Mouse (Mus musculus): Measurements from ENCODE around the gene Sdhb. TPM values are rescaled to one million over a fixed set of nuclear protein-coding genes. Genes with fewer than 3 reads are reported as not detected.

Sdhb gene
- polyA plus RNA-seq, 1 experiment = 9.3 TPM

GRCm38 (mm10) chr4:141014114-141014513 is 53.1 kb downstream of the Sdhb start:
- H3K27me3 ChIP-seq (ENCODE audit: control insufficient read depth) = peaks cover 29% of the 10 kb centered on the region
- H3K36me3 ChIP-seq (ENCODE audit: control insufficient read depth) = no peaks in the 10 kb centered on the region; the same call in 1 of the 2 replicates
- no peak overlapping the region for H3K4me3 ChIP-seq (replicated peaks)
- H3K4me1 ChIP-seq (ENCODE audit: control insufficient read depth) = peaks cover 5% of the 10 kb centered on the region
- H3K9me3 ChIP-seq (ENCODE audit: control insufficient read depth, low read length) = no peaks in the 10 kb centered on the region
- TF ChIP-seq GATA1 (IDR thresholded peaks at IDR 0.05; ENCODE audit: low read length) = no peak

GRCm38 (mm10) chr4:141014856-141015255 is 53.9 kb downstream of the Sdhb start:
- Histone ChIP-seq H3K9me3 (ENCODE audit: control insufficient read depth, low read length) (no peaks in the 10 kb centered on the region), H3K4me1 (ENCODE audit: control insufficient read depth) (peaks cover 5% of the 10 kb centered on the region), H3K27me3 (ENCODE audit: control insufficient read depth) (peaks cover 24% of the 10 kb centered on the region), H3K36me3 (ENCODE audit: control insufficient read depth) (no peaks in the 10 kb centered on the region; the same call in 1 of the 2 replicates), H3K4me3 (replicated peaks) (no peak overlapping the region)
- no peak for TF ChIP-seq GATA1 (IDR thresholded peaks at IDR 0.05; ENCODE audit: low read length)
- no peak for TF ChIP-seq TAL1 (IDR thresholded peaks at IDR 0.05; ENCODE audit: low read length)

GRCm38 (mm10) chr4:141015356-141015755 is 54.4 kb downstream of the Sdhb start:
- Histone ChIP-seq H3K9me3 (ENCODE audit: control insufficient read depth, low read length) (no peaks in the 10 kb centered on the region), H3K36me3 (ENCODE audit: control insufficient read depth) (no peaks in the 10 kb centered on the region; the same call in 1 of the 2 replicates), H3K4me1 (ENCODE audit: control insufficient read depth) (peaks cover 3% of the 10 kb centered on the region), H3K4me3 (replicated peaks) (no peak overlapping the region), H3K27me3 (ENCODE audit: control insufficient read depth) (peaks cover 19% of the 10 kb centered on the region)
- no peak for TF ChIP-seq GATA1 (IDR thresholded peaks at IDR 0.05; ENCODE audit: low read length)
- TF ChIP-seq TAL1 (IDR thresholded peaks at IDR 0.05; ENCODE audit: low read length) = no peak

- Histone ChIP-seq H3K4me1 (ENCODE audit: control insufficient read depth) (no peaks in the 10 kb centered on the region; the same call in none of the 2 replicates), H3K9me3 (ENCODE audit: control insufficient read depth, low read length) (no peaks in the 10 kb centered on the region), H3K4me3 (replicated peaks) (no peak overlapping the region), H3K27me3 (ENCODE audit: control insufficient read depth) (peaks cover 9% of the 10 kb centered on the region), H3K36me3 (ENCODE audit: control insufficient read depth) (no peaks in the 10 kb centered on the region; the same call in 1 of the 2 replicates)
- no peak for TF ChIP-seq TAL1 (IDR thresholded peaks at IDR 0.05; ENCODE audit: low read length)
These were observed 55.3 kb downstream of the Sdhb start for GRCm38 (mm10) chr4:141016311-141016710.

- H3K4me3 ChIP-seq (replicated peaks) = no peak overlapping the region
- no peaks in the 10 kb centered on the region for H3K9me3 ChIP-seq (ENCODE audit: control insufficient read depth, low read length)
- no peak for TF ChIP-seq TAL1 (IDR thresholded peaks at IDR 0.05; ENCODE audit: low read length)
- TF ChIP-seq GATA1 (IDR thresholded peaks at IDR 0.05; ENCODE audit: low read length) = no peak
- H3K27me3 ChIP-seq (ENCODE audit: control insufficient read depth) = no peaks in the 10 kb centered on the region
- H3K36me3 ChIP-seq (ENCODE audit: control insufficient read depth) = no peaks in the 10 kb centered on the region; the same call in 1 of the 2 replicates
- H3K4me1 ChIP-seq (ENCODE audit: control insufficient read depth) = no peaks in the 10 kb centered on the region; the same call in 1 of the 2 replicates
These were observed 56.8 kb downstream of the Sdhb start for GRCm38 (mm10) chr4:141017657-141018436.

- TF ChIP-seq TAL1 (IDR thresholded peaks at IDR 0.05; ENCODE audit: low read length) = no peak
- no peaks in the 10 kb centered on the region for H3K9me3 ChIP-seq (ENCODE audit: control insufficient read depth, low read length)
- no peaks in the 10 kb centered on the region for H3K27me3 ChIP-seq (ENCODE audit: control insufficient read depth)
- H3K36me3 ChIP-seq (ENCODE audit: control insufficient read depth) = no peaks in the 10 kb centered on the region; the same call in 1 of the 2 replicates
- no peak overlapping the region for H3K4me3 ChIP-seq (replicated peaks)
- H3K4me1 ChIP-seq (ENCODE audit: control insufficient read depth) = peaks cover 7% of the 10 kb centered on the region
These were observed 59.2 kb downstream of the Sdhb start for GRCm38 (mm10) chr4:141020220-141020619.

GRCm38 (mm10) chr4:141020811-141021613 is 60.0 kb downstream of the Sdhb start:
- peaks cover 7% of the 10 kb centered on the region for H3K4me1 ChIP-seq (ENCODE audit: control insufficient read depth)
- no peak for TF ChIP-seq TAL1 (IDR thresholded peaks at IDR 0.05; ENCODE audit: low read length)
- TF ChIP-seq GATA1 (IDR thresholded peaks at IDR 0.05; ENCODE audit: low read length) = no peak
- no peak overlapping the region for H3K4me3 ChIP-seq (replicated peaks)
- H3K36me3 ChIP-seq (ENCODE audit: control insufficient read depth) = no peaks in the 10 kb centered on the region; the same call in 1 of the 2 replicates
- H3K27me3 ChIP-seq (ENCODE audit: control insufficient read depth) = no peaks in the 10 kb centered on the region
- no peaks in the 10 kb centered on the region for H3K9me3 ChIP-seq (ENCODE audit: control insufficient read depth, low read length)

GRCm38 (mm10) chr4:141021614-141021929 is 60.6 kb downstream of the Sdhb start:
- no peaks in the 10 kb centered on the region; the same call in 1 of the 2 replicates for H3K36me3 ChIP-seq (ENCODE audit: control insufficient read depth)
- H3K27me3 ChIP-seq (ENCODE audit: control insufficient read depth) = no peaks in the 10 kb centered on the region
- H3K9me3 ChIP-seq (ENCODE audit: control insufficient read depth, low read length) = no peaks in the 10 kb centered on the region
- no peak for TF ChIP-seq TAL1 (IDR thresholded peaks at IDR 0.05; ENCODE audit: low read length)
- no peak for TF ChIP-seq GATA1 (IDR thresholded peaks at IDR 0.05; ENCODE audit: low read length)
- H3K4me1 ChIP-seq (ENCODE audit: control insufficient read depth) = peaks cover 7% of the 10 kb centered on the region
- no peak overlapping the region for H3K4me3 ChIP-seq (replicated peaks)

GRCm38 (mm10) chr4:141024052-141024451 is 63.0 kb downstream of the Sdhb start:
- Histone ChIP-seq H3K4me3 (replicated peaks) (no peak overlapping the region), H3K9me3 (ENCODE audit: control insufficient read depth, low read length) (no peaks in the 10 kb centered on the region), H3K36me3 (ENCODE audit: control insufficient read depth) (no peaks in the 10 kb centered on the region), H3K27me3 (ENCODE audit: control insufficient read depth) (no peaks in the 10 kb centered on the region), H3K4me1 (ENCODE audit: control insufficient read depth) (peaks cover 7% of the 10 kb centered on the region)
- no peak for TF ChIP-seq GATA1 (IDR thresholded peaks at IDR 0.05; ENCODE audit: low read length)
- no peak for TF ChIP-seq TAL1 (IDR thresholded peaks at IDR 0.05; ENCODE audit: low read length)
